Mouse (Mus musculus) liver, embryonic 14.5 days (tissue): ENCODE results near the gene Rab9b.

Source experiments
- CTCF ChIP-seq: IDR thresholded peaks from 2 replicates; pipeline ENCODE4 v1.5.1; 2016; ENCODE audit warnings: antibody characterized with exemption, low read depth, control low read depth
- EP300 ChIP-seq: IDR thresholded peaks from 2 replicates; pipeline ENCODE4 v1.6.1; 2016; ENCODE audit warnings: antibody characterized with exemption, low read depth

- TF ChIP-seq CTCF, result peak; percentile 71
- TF ChIP-seq EP300, result no peak
Measured at GRCm38 (mm10) chrX:136820250-136820649, 48.3 kb downstream of the Rab9b start.
